Mouse (Mus musculus) small intestine, adult 10 weeks (tissue): Measurements from ENCODE around the gene Slfn2. TPM values are rescaled to one million over a fixed set of nuclear protein-coding genes. Genes with fewer than 3 reads are reported as not detected.

ENCODE experiments used
- polyA plus RNA-seq: library from polyadenylated mRNA; stranded (reverse); fragments of 350-450 nt; fragmentation: Illumina TruSeq; extraction: RNeasy Lipid Tissue Mini Kit (QIAGEN cat#74804); gene quantifications from one replicate; pipeline ENCODE4 v1.2.3, GENCODE M21; 2014; ENCODE audit warnings: low replicate concordance

Gene Slfn2
- polyA plus RNA-seq = 14.3 TPM

DNA sequence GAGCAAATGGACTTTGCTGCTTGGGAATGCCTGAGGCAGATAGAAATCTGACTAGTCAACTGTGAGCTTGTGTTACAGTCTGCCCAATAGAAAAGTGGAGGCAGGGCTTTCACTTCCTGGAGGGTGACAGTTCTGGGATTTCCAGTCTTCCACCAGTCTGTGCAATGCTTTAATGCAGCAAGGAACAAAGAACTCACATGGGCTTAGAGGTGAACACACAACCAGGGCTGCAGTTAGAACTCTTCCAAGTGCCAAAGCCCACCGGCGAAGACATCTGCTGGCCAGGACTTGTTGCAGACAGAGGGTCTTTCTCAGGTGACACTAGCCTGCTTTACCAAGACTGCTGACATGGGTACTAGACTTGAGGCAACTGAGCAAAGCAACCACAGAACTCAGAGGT is at the start of gene Slfn2:
Slfn2 (plus strand) TSS at position 167 of the 400 bp plus-strand sequence.

DNA sequence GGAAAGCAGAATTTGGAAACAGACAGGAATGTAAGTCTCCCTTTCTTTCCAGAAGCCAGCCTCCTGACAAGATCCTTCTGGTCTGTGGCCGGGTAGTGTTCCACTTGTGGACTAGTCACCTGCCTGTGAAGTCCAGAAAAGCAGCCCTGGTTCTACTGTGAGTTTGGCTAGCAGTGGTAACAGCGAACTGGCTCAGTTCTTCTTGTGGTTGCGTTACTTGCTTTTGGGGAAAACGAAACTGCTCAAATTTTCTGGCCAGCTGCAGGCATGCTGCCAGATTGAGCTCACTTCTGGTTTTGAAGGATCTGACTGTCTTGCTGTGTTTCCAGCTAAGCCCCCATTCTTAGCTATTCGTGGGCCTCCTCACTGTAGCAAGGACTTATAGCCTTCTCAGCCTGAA is 44.3 kb upstream of the Slfn2 start, which contains the start of gene Slfn8:
Slfn8 (minus strand) TSS at position 190 of the 400 bp plus-strand sequence.

DNA sequence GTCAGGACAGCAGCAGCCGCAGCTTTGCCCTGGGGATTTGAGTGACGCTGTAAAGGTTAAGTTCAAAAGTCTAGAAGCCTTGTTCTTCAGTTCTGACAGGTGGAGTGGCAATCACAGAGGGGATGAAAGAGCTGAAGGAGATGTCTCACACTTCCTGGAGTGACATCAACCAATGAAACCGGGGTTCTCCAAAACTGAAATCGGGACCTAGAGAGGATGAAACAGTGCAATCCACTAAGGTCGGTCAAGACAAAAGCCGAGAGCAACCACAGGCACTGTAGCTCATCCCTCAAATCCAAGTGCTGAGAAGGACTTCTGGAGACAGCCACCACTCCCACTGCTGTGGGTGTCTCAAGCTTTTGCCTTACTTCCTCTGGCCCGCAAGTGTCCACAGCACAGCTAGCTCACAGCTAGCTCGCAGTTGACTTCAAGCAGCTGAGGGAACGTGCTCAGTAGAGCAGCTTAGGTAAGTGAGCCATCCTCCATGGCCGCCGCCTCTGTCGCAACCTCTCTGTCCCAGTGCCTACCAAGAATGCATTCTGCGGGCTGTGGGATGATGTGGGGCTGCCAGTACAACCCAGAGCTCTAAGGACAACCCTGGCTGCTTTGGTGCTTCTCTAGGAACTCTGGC is 51.8 kb downstream of the Slfn2 start, which contains the start of gene Slfn1:
Slfn1 (plus strand) TSS at position 253 of the 631 bp plus-strand sequence.

Other genes starting within 250 kb of the Slfn2 start
- 10.2 TPM for gene Rffl, start 193.9 kb upstream of the Slfn2 start, polyA plus RNA-seq
- 4.3 TPM for gene Rad51d, start 174.5 kb upstream of the Slfn2 start, polyA plus RNA-seq
- not detected for gene Fndc8, start 173.0 kb upstream of the Slfn2 start, polyA plus RNA-seq
- 3.4 TPM for gene Nle1, start 156.7 kb upstream of the Slfn2 start, polyA plus RNA-seq
- gene Unc45b, start 154.6 kb upstream of the Slfn2 start, polyA plus RNA-seq = 0.59 TPM
- 14.2 TPM for gene Slfn5, start 113.8 kb upstream of the Slfn2 start, polyA plus RNA-seq
- 36.9 TPM for gene Slfn9, start 73.3 kb upstream of the Slfn2 start, polyA plus RNA-seq
- gene Slfn8, start 44.3 kb upstream of the Slfn2 start, polyA plus RNA-seq = 6.9 TPM
- gene Slfn1, start 51.7 kb downstream of the Slfn2 start, polyA plus RNA-seq = 1.0 TPM
- 17.2 TPM for gene Slfn4, start 110.1 kb downstream of the Slfn2 start, polyA plus RNA-seq
- gene Slfn3, start 126.2 kb downstream of the Slfn2 start, polyA plus RNA-seq = 2.4 TPM
- not detected for gene Slfn14, start 221.6 kb downstream of the Slfn2 start, polyA plus RNA-seq
- 32.3 TPM for gene Ap2b1, start 233.9 kb downstream of the Slfn2 start, polyA plus RNA-seq
- gene Pex12, start 237.5 kb downstream of the Slfn2 start, polyA plus RNA-seq = 26.4 TPM